Mouse (Mus musculus) MEL (cell line): Measurements from ENCODE around the gene Mta3.

Experiments used
- CTCF ChIP-seq, 3 experiments: IDR thresholded peaks in 2 of 3; conservative IDR thresholded peaks in 1 of 3; 2 replicates each; pipeline ENCODE4 v1.5.1; 2011 to 2012; ENCODE audit warnings: low read length in 3 of 3, low read depth in 2 of 3, mild to moderate bottlenecking in 2 of 3, improper control_type of control experiment in 1 of 3, inconsistent platforms in 1 of 3, mixed read lengths in 1 of 3, moderate library complexity in 1 of 3; ENCODE audit not compliant: control insufficient read depth in 1 of 3, insufficient read depth in 1 of 3, poor library complexity in 1 of 3, severe bottlenecking in 1 of 3
- E2F4 ChIP-seq: IDR thresholded peaks from 2 replicates; pipeline ENCODE4 v1.6.1; 2011; ENCODE audit warnings: low read depth, low read length, improper control_type of control experiment, borderline replicate concordance
- NRF1 ChIP-seq: IDR thresholded peaks from 2 replicates; pipeline ENCODE4 v1.6.1; 2014; ENCODE audit warnings: low read depth, mild to moderate bottlenecking, inconsistent platforms, low read length, improper control_type of control experiment, moderate library complexity; ENCODE audit not compliant: poor library complexity, insufficient read depth, severe bottlenecking
- UBTF ChIP-seq: IDR thresholded peaks from 2 replicates; pipeline ENCODE4 v1.6.1; 2012; ENCODE audit warnings: low read depth, mild to moderate bottlenecking, inconsistent platforms, low read length, improper control_type of control experiment, moderate library complexity, borderline replicate concordance; ENCODE audit not compliant: insufficient read depth

GRCm38 (mm10) chr17:83710639-83711038, 4.7 kb downstream of the Mta3 start:
- TF ChIP-seq E2F4 (no peak), NRF1 (no peak), CTCF (IDR thresholded peaks at IDR 0.05 in 2 of 3, conservative IDR thresholded peaks at IDR 0.05 in 1 of 3; ENCODE audit: control insufficient read depth in 1 of 3, insufficient read depth in 1 of 3, low read depth in 2 of 3, low read length in 3 of 3, poor library complexity in 1 of 3, severe bottlenecking in 1 of 3) (no peak), UBTF (no peak)
